Mouse (Mus musculus) heart, adult 2 months (tissue): ENCODE measurements around the gene Rmnd5b.

Source experiments
- CTCF ChIP-seq: fragments of 200-600 bp; IDR thresholded peaks from 2 replicates; pipeline ENCODE4 v1.8.1; 2022; ENCODE audit warnings: antibody characterized with exemption, mild to moderate bottlenecking, moderate library complexity
- POLR2A ChIP-seq: fragments of 200-500 bp; IDR thresholded peaks from 2 replicates; pipeline ENCODE4 v1.6.1; 2011; ENCODE audit warnings: mild to moderate bottlenecking, low read depth, low read length, control low read depth; ENCODE audit not compliant: insufficient read depth

DNA sequence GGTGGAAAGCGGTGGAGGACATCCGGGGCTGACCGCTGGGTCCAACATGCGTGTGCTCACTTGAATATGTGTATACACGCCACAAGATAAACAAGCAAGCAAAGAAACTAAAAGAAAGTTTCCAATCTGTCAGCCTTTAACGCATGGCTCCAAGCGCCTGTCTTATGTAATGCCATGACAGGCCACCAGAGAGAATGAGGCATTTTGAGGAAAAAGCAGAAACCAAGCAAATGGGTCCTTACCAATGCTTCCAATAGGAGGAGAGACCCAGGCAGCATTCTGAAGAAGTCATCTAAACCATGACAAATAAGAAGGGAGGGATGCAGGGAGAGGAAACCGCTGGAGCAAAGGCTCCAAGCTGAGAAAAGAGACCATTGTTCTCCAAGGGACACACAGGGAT, 21.4 kb downstream of the Rmnd5b start:
- TF ChIP-seq CTCF (no peak), POLR2A (no peak)
